Mouse (Mus musculus) hindlimb bud, embryonic 11.5 days (tissue): ENCODE measurements around the gene Rnf186.
"Not testable (repeated sequence)": the region's sequence is repeated elsewhere in the genome, so short reads cannot be mapped to it uniquely, and the experiment has no call there.

Experiments used
- DNase-seq: peaks from one replicate; pipeline ENCODE4 v3.0.0-alpha.2; 2012; ENCODE audit warnings: low read depth, low spot score; ENCODE audit errors: extremely low spot score

Rnf186 gene

DNA sequence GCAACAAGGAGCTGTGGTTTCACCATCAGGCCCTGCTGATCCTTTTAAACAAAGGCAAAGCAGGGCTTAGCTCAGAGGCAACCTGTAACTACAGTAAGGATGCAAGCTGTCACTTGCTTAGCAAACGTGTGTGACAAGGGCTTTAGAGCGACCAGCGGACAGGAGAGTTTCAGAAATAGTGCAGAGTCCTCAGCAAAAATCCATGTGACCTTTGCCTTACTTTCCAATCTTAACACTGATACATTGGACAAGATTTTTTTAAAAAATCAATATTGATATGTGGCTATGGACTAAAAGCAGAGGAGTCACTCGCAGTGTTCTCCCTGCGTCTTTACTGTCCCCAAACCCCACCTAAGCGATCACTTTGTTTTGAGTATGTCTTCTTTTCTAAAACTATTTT, 4.5 kb downstream of the Rnf186 start:
- DNase-seq, result no peak

DNA sequence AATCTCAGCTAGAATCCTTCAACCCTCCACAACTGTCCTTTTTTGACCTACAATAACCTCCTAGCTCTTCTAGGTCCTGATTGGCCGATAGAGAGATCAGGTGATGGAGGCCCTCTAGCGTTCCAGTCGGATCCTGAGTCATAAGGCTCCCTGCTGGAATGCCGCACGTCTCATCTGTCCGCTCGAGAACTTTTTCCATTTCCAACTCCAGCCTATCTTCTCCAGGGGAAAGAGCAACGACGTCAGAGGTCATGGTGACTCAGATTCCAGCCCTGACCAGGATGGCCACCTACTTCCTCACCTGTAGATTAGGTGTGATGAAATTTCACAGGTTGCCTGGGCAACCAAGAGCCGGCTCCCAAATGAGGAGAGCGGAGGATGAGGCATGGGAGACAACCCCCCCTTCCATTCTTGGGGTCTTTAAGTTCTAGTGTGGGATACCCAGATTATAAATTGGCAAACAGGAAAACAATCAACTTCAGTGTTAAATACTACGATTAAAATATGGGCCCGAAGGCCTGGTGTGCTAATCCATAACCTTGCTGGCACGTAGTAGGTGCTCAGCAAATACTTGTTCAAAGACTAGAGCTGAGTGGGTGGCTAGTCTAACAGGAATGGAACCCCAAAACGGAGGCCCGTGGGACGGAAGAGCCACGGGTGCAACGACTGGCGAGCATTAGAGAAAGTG, 5.4 kb downstream of the Rnf186 start:
- no peak for DNase-seq

GRCm38 (mm10) chr4:138972827-138973718, 6.2 kb downstream of the Rnf186 start, which contains the start of gene Tmco4:
TSS of gene Tmco4 (plus strand) at chr4:138972888.
- no peak for DNase-seq

DNA sequence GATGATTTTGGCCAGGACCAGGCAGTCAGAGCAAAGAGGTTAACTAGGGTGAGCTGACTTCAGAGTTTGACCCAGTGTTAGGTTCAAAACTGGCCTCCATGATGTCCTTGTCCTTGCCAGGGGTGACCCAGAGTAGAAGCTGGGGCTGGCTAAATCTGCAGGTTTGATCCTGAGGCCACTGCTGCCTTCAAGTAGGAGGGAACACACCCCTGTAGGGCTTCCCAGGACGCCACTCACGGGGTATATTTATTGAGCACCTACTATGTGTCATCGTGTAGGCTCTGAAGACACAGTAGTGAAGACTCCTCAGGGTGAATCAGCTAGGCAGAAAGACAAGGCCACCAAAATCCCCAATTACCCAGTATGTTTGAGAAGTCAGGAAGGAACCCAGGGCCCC, 6.8 kb downstream of the Rnf186 start:
- no peak for DNase-seq

GRCm38 (mm10) chr4:138974540-138974939, 7.6 kb downstream of the Rnf186 start:
- DNase-seq, result not testable (repeated sequence)

- no peak for DNase-seq
Measured at GRCm38 (mm10) chr4:138975194-138975593, 8.3 kb downstream of the Rnf186 start.

DNA sequence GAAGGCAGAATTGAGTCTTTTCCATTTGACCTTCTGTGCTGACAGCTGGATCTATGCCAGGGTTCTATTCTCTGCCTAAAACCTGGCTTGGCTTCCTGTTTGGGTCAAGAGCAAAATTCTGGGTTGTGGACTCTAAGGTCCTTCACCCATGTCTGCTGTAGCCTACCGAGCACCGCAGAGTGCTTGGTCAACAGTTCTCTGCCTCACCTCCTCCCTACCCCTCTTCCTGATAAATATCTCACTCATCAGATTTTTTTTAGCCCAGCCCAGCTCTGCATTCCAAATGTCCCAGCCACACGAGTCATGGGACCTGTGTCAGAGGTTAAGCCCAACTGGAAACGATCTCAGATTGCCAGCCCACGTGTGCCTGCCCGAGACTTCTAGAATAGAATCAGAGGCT, 9.1 kb downstream of the Rnf186 start:
- DNase-seq, result no peak

DNA sequence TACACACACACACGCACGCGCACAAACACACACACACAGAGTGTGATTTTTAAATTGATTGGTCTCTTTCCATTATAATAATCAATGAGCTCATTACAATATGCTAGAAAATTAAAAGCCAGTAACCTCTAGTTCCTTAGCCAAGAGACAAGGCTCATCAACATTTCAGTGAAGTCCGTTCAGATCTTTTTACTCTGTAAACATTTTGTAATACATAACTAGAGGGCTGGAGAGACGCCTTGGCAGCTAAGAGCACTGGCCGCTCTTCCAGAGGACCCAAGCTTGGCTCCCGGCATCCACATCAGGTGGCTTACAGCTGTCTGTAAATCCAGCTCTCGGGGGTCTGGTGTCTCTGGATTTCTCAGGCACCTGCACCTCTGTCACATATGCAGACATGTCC, 13.1 kb downstream of the Rnf186 start:
- no peak for DNase-seq

GRCm38 (mm10) chr4:138980771-138981420, 14.0 kb downstream of the Rnf186 start:
- DNase-seq, result no peak

GRCm38 (mm10) chr4:138983422-138983821, 16.5 kb downstream of the Rnf186 start:
- no peak for DNase-seq

DNA sequence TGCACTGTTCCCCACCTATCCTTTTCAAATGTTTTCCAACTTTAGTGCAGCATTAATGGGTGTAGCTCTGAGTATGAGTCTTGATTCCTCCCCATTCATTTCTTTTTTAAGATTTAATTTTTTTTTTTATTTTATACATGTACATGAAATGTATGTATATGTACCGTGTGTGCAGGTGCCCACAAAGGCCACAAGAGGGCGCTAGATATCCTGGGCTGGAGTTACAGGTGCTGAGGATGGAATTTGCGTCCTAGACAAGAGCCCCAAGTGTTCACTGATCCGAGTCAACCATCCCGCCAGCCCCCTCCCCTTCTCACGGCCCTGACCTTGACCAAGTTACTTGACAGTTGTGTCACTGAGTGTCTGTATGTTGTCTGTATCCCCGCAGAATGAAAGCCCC, 17.8 kb downstream of the Rnf186 start:
- DNase-seq, result no peak

- DNase-seq, result no peak
Measured at GRCm38 (mm10) chr4:138986280-138986679, 19.4 kb downstream of the Rnf186 start.

DNA sequence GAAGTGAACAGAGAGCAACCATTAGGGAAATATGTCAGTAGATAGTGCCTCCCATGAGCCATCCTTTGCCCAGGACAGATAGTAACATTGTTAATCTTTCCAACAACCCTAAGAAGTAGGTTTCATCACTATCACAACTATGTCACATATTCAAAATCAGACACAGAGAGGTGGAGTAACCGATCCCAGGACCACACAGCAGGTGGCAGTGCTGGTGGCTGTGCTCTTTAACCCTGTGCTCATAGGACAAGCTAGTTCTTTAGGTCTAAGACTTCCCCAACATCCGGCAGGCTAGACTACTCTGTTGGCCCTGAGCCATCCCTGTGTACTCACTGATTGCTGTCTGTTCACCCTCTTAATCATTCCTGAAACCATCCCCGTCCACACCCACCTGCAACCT, 27.5 kb downstream of the Rnf186 start:
- no peak for DNase-seq

- no peak for DNase-seq
Measured at GRCm38 (mm10) chr4:138996410-138996809, 29.5 kb downstream of the Rnf186 start.

DNA sequence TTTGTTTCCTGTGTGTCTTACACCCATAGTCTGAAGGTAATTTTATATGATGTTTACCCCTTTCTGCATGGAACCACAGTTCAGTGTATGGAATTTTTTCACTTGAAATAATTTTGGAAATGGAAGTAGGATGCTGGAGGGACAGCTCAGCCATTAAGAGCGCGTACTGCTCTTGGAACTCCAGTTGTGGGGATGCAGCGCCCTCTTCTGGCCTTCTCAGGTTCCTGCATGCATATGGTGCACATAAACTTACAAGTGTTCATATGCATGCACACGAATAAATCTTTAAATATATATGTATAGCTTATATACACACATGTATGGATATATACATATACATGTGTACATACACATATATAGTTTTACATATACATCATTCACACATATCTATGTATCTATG, 30.2 kb downstream of the Rnf186 start:
- DNase-seq, result no peak

DNA sequence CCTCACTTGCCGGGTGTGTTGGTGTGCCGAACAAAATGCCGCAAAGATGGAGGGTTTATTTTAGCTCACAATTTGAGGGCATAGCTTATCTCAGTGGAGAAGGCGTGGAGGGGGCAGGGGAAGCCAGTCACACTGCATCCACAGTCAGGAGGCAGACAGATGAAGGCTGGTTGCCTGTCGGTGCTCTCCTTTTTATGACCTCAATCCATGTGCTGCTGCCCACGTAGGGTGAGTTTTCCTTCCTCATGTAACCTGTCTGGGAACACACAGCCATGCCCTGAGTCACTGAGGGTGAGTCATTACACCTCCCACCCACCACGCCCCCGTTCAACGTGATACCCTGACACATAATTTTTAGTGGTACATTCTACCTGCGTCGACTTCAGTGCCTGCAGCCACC, 31.7 kb downstream of the Rnf186 start:
- no peak for DNase-seq

DNA sequence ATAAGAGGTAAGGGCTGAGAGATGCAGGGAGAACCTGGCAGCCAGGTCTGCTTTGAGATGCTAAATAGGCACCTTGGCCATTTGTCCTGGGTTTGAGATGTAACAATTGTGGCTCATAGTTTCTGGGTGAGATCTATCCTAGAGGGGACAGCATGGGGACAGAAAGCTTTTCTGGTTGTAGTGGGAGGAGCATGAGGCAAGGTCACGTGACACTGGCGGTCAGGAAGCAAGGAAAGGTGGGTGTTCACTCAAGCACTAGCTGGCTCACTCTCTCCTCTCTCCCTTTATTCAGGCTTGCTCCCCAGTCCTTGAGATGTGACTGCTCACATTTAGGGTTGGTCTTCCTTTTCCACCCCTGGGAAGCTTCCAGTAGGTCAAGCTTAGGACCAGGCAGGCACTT, 34.1 kb downstream of the Rnf186 start:
- no peak for DNase-seq

- no peak for DNase-seq
Measured at GRCm38 (mm10) chr4:139001433-139001832, 34.5 kb downstream of the Rnf186 start.

DNA sequence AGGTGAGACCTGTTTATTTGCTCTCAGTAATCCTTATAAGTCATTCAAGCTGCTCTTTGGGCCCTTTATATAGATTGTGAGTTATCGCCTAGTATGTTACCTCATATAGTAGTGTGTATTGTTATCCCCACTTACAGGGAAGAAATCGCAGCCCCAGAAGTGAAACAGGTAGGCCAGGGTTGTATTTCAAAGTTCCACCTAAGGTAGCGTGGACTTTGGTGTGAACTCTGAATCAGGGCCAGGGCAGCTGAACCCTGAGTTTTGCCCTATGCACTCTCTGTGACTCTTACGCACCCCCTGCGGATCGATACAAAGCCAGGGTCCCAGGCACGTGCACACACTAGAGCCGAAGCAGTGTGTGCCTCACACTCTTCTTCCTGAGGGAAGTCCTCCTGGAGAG, 37.2 kb downstream of the Rnf186 start:
- no peak for DNase-seq

DNA sequence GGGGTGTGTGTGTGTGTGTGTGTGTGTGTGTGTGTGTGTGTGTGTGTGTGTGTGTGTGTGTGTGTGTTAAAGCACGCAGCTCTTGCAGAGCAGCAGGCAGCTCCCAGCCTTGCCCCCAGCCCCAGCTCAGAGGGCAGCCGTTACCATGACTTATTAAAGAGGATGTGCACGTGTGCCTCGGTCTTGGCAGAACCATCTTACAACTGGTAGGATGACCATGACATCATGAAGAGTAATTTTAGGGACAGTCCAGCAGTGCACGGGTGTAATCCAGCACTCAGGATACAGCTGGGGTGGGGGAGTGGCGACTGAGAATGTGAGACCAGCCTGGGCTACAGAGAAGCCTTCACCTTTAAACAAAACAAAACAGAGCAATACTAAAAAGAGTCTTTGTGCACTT, 38.3 kb downstream of the Rnf186 start:
- DNase-seq, result no peak

DNA sequence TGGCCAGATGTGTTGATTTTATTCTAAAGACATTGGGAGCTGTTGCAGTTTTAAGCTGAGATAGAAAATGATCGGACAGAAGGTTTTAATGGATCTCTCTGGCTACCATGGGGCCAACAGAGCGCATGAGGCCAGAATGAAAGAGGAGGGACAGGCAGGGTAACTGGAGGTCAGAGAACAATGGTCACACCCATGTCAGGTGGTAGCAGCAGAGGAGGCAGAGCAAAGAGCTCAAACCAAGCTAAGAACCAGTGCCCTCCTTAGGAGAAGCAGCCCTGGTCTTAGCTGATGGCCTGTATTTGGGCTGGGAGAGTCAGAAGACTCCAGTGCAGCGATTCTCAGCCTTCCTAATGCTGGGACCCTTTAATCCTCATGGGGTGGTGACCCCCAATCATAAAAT, 40.4 kb downstream of the Rnf186 start:
- DNase-seq, result no peak
